Mouse (Mus musculus): ENCODE results near the gene Tmem117. TPM values are rescaled to one million over a fixed set of nuclear protein-coding genes. Genes with fewer than 3 reads are reported as not detected.

Tmem117 gene
- polyA plus RNA-seq (2012; rRNA removed) = 0.23 and 0.29 TPM in 2 replicates

DNA sequence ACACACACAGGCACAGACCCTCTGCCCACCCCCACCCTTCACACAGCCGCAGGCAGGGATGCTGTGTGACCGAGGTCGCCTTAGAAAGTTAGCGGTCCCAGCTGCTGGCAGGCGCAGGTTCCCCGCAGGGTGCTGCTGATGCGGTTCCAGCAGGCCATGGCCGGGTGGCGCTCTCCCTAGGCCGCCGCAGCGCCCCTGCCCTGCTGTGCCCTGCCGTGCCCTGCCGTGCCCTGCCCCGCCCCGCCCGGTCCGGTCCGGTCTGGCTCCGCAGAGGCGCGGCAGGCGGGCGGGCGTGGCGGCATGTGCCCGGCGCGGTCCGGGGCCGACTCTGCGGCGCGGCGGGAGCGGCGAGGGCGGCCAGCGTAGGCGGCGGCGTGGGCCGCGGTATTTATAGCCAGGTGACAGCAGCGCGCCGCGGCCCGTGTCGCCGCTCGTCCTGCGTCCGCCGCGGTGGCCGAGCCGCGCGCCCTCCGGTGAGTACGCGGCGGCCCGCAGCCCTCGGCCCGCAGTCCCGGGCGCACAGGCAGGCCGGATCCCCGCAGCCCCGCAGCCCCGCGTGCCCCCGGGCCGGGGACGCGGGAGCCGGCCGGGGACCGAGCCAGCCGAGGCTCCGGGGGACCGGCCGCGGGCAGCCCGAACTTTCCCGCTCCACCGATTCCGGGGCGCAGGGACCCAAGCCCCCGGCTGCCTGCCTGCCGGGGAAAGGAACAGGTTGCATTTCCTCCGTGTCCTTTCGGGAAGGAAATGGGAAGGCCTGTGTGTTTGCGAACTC, at the start of gene Tmem117:
Gene Tmem117, plus strand, starts transcription at position 403 of the 772 bp plus-strand sequence.

DNA sequence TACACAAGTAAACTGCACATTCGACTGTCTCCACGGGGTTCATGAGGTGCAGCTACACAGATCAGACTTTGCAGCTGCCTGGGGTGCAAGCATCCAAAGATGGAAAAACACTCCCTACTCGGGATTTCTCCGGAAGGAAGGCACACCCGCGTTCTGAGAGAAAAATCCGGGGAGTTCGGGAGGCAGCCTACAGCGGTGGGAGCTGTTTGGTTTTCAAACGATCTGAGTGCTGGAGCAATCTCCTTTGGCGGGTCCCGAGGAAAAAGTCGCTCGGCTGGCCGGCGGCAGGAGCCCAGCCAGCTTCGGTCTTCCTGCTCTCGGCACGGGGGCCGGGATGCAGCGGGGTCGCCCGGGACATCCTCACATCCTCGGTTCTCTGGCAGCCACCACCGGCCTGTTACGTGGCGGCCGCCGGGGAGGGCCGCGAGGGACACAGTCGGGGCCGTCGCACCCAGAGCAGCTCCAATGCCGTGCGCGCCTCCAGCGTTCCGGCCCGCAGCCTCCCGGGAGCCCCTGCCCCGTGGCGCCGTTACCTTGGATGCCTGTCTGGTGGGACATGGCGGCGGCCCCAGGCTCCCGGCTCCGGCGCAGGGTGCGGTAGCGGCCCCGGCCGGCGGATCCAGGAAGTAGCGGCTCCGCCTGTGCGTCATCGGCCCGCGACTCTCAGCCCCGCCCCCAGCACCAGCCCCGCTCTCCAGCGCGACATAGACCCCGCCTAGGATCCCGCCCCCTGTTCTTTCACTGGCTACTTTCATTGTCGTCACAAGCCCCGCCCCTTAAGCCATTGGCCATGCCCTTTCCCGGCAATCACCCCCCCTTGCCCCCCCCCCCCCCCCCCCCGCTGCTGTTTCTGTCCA, 39.6 kb upstream of the Tmem117 start, which contains the start of gene Twf1:
Gene Twf1, minus strand, starts transcription at position 671 of the 857 bp plus-strand sequence.

Other genes starting within 250 kb of the Tmem117 start
- 0.18 and 0.41 TPM in 2 replicates for gene Adamts20, start 163.8 kb upstream of the Tmem117 start, polyA plus RNA-seq (2012; rRNA removed)
- 4.2 and 5.1 TPM in 2 replicates for gene Pus7l, start 85.7 kb upstream of the Tmem117 start, polyA plus RNA-seq (2012; rRNA removed)
- gene Irak4, start 85.6 kb upstream of the Tmem117 start, polyA plus RNA-seq (2012; rRNA removed) = 6.8 and 7.7 TPM in 2 replicates
- 30.6 and 38.4 TPM in 2 replicates for gene Twf1, start 39.3 kb upstream of the Tmem117 start, polyA plus RNA-seq (2012; rRNA removed)

Data from ovary, adult 2 months (tissue).